ENCODE assay signal across 8 mouse cellular contexts in genomic region chr17:78454189-78454977, GRCm38 (mm10). TPM values are rescaled to one million over a fixed set of nuclear protein-coding genes. Genes with fewer than 3 reads are reported as not detected.
DNase-seq lines count a peak whose midpoint lies in the region; ATAC-seq lines count a peak whose summit lies in the region.

No protein-coding gene starts in this region.

- H3K9ac ChIP-seq in heart, embryonic 14.5 days (ENCODE audit: low read length) = no peak overlapping the region
- H3K9ac ChIP-seq in heart, embryonic 12.5 days = no peak overlapping the region
- no peak overlapping the region for H3K9ac ChIP-seq in forebrain, embryonic 12.5 days

- no peak overlapping the region for H3K4me3 ChIP-seq in heart, embryonic 14.5 days (ENCODE audit: control insufficient read depth in 1 of 2, insufficient read depth in 1 of 2, low read depth in 1 of 2, low read length in 2 of 2)
- H3K4me3 ChIP-seq in heart, embryonic 12.5 days = no peak overlapping the region
- no peak overlapping the region for H3K4me3 ChIP-seq in forebrain, embryonic 12.5 days (replicated peaks)

- no peaks in the 10 kb centered on the region for H3K27me3 ChIP-seq in heart, embryonic 14.5 days (ENCODE audit: control insufficient read depth, insufficient read depth, low read length)
- no peaks in the 10 kb centered on the region for H3K27me3 ChIP-seq in heart, embryonic 12.5 days (replicated peaks)
- no peaks in the 10 kb centered on the region for H3K27me3 ChIP-seq in forebrain, embryonic 12.5 days

- peak overlapping the region; percentile 18; the same call in 1 of the 2 replicates for H3K4me2 ChIP-seq in heart, embryonic 14.5 days (ENCODE audit: low read length)
- no peak overlapping the region for H3K4me2 ChIP-seq in heart, embryonic 12.5 days
- peak overlapping the region; percentile 37 for H3K4me2 ChIP-seq in forebrain, embryonic 12.5 days

- no peak overlapping the region for H3K27ac ChIP-seq in heart, embryonic 14.5 days (replicated peaks in 1 of 2; ENCODE audit: control insufficient read depth in 1 of 2, insufficient read depth in 1 of 2, low read depth in 2 of 2, low read length in 2 of 2)
- no peak overlapping the region for H3K27ac ChIP-seq in heart, embryonic 12.5 days (ENCODE audit: poor library complexity, severe bottlenecking)
- H3K27ac ChIP-seq in forebrain, embryonic 12.5 days = no peak overlapping the region

- no peaks in the 10 kb centered on the region for H3K9me3 ChIP-seq in heart, embryonic 14.5 days (ENCODE audit: control insufficient read depth, low read length)
- no peaks in the 10 kb centered on the region for H3K9me3 ChIP-seq in heart, embryonic 12.5 days (replicated peaks)
- no peaks in the 10 kb centered on the region for H3K9me3 ChIP-seq in forebrain, embryonic 12.5 days

- H3K36me3 ChIP-seq in heart, embryonic 14.5 days (ENCODE audit: control insufficient read depth, insufficient read depth, low read length) = no peaks in the 10 kb centered on the region
- no peaks in the 10 kb centered on the region for H3K36me3 ChIP-seq in heart, embryonic 12.5 days
- no peaks in the 10 kb centered on the region for H3K36me3 ChIP-seq in forebrain, embryonic 12.5 days (replicated peaks)

- ATAC-seq in heart, embryonic 14.5 days (ENCODE audit: insufficient number of reproducible peaks, insufficient read depth, low FRiP score, low read depth) = no peak
- ATAC-seq in heart, embryonic 12.5 days (ENCODE audit: insufficient number of reproducible peaks, low FRiP score) = no peak
- peak; percentile 39; the same call in 1 of the 2 replicates for ATAC-seq in forebrain, embryonic 12.5 days (ENCODE audit: low FRiP score)

- H3K4me1 ChIP-seq in heart, embryonic 14.5 days (ENCODE audit: control insufficient read depth in 2 of 2, insufficient read depth in 2 of 2, low read length in 2 of 2) = peaks cover 8 to 9% of the 10 kb centered on the region in 2 experiments; a peak in 3 of 4 replicates
- peaks cover 6% of the 10 kb centered on the region; the same call in 1 of the 2 replicates for H3K4me1 ChIP-seq in heart, embryonic 12.5 days (replicated peaks)
- H3K4me1 ChIP-seq in forebrain, embryonic 12.5 days = peaks cover 8% of the 10 kb centered on the region

- WGBS in heart, embryonic 14.5 days = 69% methylated on average over 21 of the region's 21 CpGs
- WGBS in heart, embryonic 12.5 days = 79% methylated on average over 21 of the region's 21 CpGs
- WGBS in forebrain, embryonic 12.5 days = 58% methylated on average over 21 of the region's 21 CpGs

- DNase-seq in MN1 (ENCODE audit: low spot score) = peak; percentile 40
- peak; percentile 6 to 24 for DNase-seq in left cerebral cortex, adult 8-10 months (ENCODE audit: low spot score in 2 of 2)
- DNase-seq in right cerebral cortex, postnatal 14 days = peak; percentile 31
- no peak for DNase-seq in cerebellum, adult 18-20 months
- no peak for DNase-seq in spleen, postnatal 10 days (ENCODE audit: low spot score in 2 of 2)

RNA-seq across cellular contexts. Expression of gene Fez2, which starts 36.4 kb away (rescaled TPM):
- 54.1 and 56.9 TPM in 2 replicates for polyA plus RNA-seq in heart, embryonic 14.5 days (2014; fragmentation: Nextera tagmentation; extraction: Ambion mirVana)
- polyA plus RNA-seq in heart, embryonic 12.5 days (2016; fragmentation: Nextera tagmentation; extraction: Ambion mirVana) = 44.7 and 46.8 TPM in 2 replicates
- polyA plus RNA-seq in forebrain, embryonic 12.5 days (2016; fragmentation: Nextera tagmentation; extraction: Ambion mirVana) = 29.2 and 36.2 TPM in 2 replicates
- 10 to 100 TPM; 35.9 to 40.8 (median 39.5) TPM for total RNA-seq in left cerebral cortex, adult 8-10 months (2022)

RNA-seq across cellular contexts. Expression of gene Vit, which starts 53.5 kb away (rescaled TPM):
- not detected in 2 replicates for polyA plus RNA-seq in heart, embryonic 14.5 days (2014; fragmentation: Nextera tagmentation; extraction: Ambion mirVana)
- polyA plus RNA-seq in heart, embryonic 12.5 days (2016; fragmentation: Nextera tagmentation; extraction: Ambion mirVana) = 0.13 and 0.35 TPM in 2 replicates
- polyA plus RNA-seq in forebrain, embryonic 12.5 days (2016; fragmentation: Nextera tagmentation; extraction: Ambion mirVana) = 11.6 TPM in 2 replicates
- total RNA-seq in left cerebral cortex, adult 8-10 months (2022) = 1 to 10 TPM in 2 of 4 experiments, under 1 TPM in 2; 0.87 to 1.7 (median 1.3) TPM

Comparison
In these comparisons a context has a peak if more than half of its experiments do, and no peak if none do; other contexts are left out.
1. DNase-seq: peak in MN1 (single experiment), left cerebral cortex, adult 8-10 months (2 of 2) and right cerebral cortex, postnatal 14 days (single experiment); none in cerebellum, adult 18-20 months (0 of 2) and spleen, postnatal 10 days (0 of 2).